Mouse (Mus musculus) heart, adult 11 months (tissue): Measurements from ENCODE around the gene Trim8.

Experiments
- DNase-seq: peaks from one replicate; pipeline ENCODE4 v3.0.0; 2022

Gene Trim8

DNA sequence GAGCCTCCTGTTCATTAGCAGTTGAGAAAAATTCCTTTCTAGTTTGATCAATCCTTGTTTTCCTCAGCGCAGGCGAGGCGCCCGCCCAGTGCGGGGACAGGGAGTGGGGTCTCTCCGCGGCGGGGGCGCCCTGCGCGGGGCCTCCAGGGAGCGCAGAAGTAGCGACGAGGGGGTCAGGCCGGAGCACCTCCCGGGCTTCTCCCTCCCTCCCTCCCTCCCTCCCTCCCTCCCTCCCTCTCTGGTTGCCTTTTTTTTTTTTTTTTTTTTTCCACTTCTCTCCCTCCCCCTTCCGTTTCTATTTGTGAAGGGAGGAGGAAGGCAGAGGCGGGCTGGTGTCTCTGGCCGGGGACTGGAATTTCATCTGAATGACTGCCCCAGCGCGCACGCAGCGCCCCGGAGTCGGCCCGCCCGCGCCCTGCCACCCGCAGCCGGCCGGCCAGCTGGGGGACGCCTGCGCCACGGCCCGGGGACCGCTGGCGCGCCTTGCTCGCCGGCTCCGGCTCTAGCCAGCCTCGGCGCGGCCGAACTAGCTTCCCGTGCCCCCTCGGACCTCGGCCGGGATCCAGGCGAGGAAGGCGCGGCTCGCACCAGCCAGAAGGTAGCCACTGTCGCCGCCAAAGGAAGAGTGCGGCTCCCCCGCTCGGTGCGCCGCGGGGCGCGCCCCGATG lies at the start of gene Trim8:
Trim8 (plus strand) TSS at position 302 of the 668 bp plus-strand sequence.
- peak; percentile 99 for DNase-seq

DNA sequence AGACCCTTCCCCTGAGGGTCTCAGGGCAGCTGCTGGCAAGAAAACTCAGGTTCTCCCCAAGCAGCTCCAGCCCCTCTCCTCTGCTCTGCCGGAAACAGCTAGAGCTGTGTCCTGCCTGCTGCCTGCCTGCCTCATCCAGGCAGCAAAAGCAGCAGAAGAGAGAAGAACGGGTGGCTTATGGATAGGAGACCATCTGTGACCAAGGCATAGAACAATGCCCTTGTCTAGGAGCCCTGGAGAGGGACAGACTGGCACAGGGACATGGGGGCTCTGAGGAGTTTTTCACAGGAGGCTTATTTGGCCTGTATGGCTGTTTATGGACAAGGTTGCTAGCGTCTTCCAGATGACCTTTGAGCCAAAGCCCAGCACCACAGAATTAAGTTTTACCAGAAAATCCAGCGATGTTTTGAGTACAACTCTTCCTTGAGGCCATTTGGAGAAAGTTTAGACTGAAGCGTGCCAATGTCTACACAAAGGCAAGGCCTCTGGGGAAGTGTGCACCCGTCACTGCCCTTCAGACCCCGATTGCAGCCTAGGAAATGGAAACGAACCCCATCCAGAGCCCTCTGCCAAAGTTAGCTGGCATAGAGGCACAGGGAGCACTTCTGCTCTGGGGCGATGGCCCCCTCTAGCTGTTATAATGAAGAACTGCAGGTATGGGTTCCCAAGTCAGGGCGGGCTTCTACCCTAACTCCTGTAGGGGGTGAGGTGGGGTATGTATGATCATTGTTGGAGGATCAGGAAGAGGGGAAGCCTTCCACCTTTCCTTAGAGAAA lies 49.3 kb upstream of the Trim8 start:
- DNase-seq = peak; percentile 97

DNA sequence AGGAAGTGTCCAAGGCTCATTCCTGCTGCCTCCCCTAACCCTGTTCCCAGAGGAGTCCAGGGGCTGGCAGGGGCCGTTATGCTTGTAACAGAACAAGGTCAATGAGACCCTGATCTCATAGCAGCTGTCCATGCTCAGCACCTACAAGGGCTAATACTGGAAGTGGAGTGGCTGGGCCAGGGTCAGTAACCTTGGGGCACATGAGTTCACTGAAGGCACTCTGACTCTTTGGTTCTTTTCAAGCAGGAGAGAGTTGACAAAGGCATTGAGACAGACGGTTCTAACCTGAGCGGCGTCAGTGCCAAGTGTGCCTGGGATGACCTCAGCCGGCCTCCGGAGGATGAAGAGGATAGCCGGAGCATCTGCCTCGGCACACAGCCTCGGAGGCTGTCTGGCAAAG lies 48.6 kb upstream of the Trim8 start:
- DNase-seq = no peak

DNA sequence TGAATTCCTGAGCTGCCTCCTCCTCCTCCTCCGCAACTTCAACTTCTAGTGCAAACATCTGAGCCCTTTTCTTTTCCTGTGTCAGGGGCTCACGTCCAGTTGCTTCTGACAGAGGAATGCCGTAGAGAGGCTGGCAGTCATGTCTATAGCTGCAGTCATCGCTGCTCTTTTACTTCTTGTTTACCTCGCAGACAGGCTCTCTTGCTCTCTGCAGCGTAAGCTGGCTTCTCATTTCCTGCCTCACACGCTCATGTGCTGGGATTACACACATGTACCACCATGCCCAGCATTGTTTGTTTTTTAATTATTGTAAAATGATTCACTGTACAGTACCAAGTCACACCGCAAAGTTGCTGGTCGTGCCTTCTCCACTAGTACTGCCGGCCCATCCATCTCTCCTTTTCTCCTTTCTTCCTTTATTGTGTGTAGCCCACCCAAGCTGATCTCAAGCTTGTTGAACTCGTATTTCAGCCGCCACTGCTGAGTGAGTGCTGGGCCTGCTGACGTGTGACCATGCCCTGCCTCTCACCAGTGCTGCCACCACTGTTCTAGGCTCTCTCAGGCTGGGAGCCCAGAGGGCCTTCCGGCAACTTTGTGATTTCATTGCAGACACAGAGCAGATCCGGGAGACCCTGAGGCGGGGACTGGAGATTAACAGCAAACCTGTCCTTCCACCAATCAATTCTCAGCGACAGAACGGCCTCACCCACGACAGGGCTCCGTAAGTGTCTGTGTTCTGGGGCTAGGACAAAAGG lies 47.2 kb upstream of the Trim8 start:
- DNase-seq = no peak

DNA sequence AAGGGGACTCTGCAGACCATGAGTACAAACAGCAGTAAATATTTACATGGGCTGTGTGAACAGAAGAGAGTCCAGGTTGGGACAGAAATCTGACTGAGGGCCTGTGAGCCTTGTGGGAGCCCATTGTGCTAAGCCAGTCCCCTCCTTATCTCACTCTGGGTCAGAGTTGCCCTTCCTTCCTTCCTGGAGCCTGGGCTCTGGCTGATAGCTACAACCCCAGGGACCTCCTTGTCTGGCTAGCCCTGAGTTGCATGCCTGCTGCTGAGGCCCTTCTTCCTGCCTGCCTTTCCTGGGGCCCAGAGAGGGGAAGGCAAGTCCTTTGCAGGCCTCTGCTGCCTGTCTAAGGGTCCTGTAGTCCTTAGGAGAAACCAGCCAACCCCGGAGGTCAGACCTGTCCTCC lies 46.5 kb upstream of the Trim8 start:
- DNase-seq = peak; percentile 98

DNA sequence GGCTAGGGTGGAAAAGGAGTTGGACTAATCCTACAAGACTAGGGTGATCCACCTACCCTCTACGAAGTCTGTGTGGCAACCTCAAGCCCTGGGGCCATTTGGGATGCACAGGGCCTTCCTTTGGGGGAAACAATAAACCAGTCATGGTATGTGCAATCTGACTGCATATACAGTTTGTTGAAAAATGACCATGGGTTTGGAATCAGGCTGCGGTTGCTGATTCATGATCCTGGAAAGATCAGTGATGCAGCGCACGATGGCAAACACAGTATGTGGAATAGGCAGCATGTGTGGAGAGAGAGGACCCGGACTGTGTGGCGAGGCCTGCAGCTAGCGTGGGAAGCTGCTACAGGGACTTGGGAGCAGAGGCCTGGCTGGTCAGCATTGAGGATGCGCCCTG lies 45.9 kb upstream of the Trim8 start:
- DNase-seq = no peak

DNA sequence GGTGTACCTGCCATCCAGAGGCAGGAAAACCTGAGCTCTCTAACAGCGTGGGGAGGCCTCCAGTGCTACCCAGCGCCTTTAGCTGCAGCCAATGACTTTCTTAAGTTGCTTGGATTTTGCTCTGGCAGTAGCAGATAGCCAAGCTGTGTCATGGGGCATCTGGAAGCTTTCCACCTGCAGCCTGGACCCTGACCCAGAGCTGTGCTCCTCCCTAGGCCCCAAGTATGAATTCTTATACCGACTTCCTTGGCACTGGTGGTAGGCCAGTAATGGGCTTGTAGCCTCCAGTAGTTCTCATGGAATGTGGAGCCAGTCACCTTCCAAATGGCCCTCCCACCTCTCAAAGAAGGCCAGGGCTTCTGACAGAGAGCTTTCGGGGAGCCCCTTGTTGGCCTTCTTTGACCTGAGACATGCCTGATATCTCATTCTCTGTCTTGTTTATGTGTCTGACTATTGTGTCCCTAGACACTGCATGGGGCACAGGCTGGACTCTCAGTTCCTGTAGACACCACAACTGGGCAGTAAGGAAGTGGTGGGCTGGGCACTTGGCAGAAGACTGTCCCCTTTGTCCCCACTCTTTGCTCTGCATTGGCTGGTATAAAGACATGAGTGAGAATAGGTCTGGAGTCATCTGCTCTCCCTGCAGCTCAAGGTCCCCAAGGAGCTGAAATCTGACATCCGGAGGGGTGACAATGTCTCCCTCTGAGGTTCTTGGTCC lies 45.3 kb upstream of the Trim8 start:
- DNase-seq = no peak

DNA sequence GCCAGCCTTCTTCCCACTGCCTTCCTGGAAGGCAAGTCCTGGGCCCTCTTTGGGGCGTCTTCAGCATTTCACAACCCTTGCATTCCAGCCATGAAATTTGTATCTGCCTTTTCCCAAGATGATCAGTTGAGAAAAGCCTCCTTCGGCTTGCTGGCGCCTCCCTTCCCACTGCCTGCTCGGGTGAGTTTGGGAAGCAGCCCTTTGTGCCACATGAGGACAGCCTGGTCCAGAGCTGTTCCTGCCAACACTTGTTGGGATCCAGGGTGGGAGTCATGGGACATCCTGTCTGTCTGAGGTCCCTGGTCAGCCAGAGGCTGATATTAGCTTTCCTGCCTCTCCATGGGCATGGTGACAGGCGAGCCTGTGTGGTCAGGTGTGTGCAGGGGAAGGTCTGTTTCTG lies 43.7 kb upstream of the Trim8 start:
- DNase-seq = peak; percentile 98

DNA sequence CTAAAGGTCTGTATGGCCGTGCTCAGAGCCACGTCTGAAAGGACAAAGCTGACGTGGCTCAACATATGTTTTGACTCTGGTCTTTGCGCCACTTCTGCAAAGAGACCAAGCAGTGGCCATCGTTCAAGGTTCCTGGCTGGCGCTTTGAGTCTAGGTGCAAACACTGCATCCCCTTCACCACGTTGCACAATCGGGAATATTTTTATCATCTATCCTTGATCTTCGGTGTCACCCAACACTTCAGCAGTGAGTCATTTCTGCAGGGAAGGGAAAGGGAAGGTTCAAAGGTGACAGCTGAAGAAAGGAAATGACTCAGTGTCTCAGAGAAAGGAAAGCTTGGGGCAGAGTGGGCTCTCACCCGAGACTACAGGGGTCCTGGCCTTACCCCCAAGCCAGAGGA lies 42.2 kb upstream of the Trim8 start:
- DNase-seq = no peak

DNA sequence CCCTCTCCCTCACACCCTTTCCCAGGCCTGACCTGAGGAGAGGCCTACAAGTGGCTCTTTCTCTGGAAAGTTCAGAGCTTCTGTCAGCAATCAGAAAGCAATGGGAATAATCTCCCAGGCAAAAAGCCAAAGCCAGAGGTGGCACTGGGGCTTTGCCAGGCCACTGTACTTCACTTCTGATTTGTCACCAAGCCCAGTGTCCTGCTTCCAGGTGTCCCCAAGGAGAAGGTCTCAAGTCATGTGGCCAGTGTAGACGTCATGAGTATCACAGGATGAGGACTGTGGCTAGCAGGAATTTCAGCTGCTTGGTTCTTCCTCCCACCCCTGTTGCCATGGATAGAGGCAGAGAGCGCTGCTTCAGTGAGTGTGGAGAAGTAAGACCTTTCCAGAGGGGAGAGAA lies 41.6 kb upstream of the Trim8 start:
- peak; percentile 98 for DNase-seq

DNA sequence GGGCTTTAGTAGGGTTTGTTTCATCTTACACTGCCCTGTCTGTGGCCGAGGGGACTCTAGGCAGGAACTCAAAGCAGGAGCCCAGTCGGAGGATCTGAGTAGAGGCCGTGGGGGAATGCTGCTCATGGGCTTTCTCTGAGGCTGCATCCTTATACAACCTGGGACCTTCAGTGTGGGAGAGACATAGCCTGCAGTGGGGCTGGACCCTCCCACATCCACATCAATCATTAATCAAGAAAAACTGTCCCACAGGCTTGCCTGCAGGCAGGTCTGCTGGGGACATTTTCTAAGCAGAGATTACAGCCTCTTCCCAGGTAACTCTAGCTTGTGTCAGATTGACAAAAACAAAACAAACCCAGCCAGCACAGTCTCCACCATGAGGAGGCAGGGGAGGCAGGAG lies 38.9 kb upstream of the Trim8 start:
- DNase-seq = no peak

DNA sequence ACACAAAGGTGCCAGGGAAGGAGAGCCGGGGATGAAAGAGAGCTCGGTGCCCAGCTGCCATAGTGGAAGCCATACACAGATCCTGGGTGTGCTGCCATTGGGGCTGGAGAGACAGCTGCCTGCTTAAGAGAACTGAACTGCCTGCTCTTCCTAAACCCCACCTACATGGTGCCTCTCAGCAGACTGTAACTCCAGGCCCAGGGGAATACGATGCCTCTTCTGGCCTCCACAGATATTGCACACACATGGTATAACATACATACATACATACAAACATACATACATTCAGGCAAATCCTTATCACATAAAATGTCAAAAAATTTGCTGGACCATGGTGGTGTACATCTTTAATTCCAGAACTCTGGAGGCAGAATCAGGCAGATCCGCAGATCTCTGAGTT lies 38.1 kb upstream of the Trim8 start:
- no peak for DNase-seq

DNA sequence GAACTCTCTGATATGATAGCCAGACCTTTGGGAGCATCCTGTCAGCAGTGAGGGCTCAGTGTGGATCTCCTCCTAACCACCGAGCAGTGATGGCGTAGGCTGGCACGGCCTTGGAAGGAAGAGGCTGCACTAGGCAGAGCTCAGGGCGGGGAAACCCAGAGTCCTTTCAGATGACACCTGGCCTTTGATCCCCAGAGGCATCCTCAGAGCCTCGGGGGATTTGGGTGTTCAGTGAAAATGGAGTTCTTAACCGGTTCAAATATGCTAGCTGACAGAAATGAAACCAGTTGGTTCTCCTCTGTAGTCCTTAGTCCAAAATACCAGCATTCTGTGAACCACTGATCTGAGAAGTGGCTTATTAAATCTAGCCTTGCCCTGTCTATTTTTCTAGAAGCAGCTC lies 35.3 kb upstream of the Trim8 start:
- DNase-seq = no peak

DNA sequence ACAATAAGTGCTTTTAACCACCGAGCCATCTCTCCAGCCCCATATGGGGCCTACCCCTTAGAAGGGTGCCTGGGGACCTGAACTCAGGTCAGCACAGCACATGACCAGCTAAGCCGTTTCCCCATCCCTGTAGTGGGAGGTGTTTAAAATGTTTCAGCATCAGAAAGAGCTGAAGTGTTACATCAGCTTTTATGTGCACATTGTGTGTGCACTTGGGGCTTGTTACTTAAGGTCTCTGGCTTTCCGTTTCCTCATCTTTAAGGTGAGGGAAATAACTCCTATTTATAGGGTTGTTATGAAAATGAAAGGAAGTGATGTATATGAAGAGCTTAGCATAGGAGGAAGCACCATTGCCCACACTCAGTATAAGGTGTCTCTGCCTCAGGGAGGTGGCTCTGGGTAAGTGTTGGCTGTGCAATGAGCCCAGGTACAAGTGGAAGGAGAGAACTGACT lies 34.4 kb upstream of the Trim8 start:
- DNase-seq = no peak

DNA sequence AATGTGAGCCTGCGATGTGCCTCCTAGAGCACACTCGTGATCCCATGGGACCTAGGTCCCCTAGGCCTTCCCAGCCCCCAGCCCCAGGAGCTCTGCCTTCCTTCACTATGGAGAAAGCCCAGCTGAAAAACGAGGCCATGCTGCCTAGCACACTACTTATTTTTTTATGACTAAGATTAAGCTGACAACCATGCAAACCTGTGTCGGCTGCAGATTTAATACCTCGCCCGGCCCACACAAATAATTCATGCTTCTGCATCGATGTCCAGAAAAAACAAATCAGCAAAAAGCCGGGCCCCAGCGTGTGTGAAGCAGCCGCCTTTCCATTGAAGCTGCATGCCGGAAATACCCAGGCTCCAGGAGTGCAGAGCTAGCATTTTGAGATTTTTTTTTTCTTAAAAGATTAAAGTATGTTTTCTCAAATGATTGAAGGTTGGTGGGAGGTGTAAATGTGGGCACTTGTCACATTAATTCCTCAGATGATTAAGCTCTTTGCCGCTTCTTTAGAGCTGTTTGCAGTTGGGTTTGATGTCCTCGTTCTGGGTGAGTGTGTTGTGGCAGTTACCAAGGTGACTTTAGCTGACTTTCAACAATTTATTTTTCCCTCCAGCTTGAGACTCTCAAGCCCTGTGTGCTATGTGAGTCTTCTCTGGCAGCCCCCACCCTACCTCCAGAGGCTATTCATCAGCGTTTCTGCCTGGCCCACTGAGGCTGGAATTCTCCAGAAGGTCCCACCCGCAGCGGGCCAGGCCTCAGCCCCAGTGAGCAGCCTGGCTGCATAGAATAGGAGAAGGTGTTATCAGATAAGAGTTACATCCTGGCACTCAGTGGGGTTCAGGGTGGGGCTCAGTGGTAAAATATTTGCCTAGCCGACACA lies 30.9 kb upstream of the Trim8 start:
- DNase-seq = no peak

DNA sequence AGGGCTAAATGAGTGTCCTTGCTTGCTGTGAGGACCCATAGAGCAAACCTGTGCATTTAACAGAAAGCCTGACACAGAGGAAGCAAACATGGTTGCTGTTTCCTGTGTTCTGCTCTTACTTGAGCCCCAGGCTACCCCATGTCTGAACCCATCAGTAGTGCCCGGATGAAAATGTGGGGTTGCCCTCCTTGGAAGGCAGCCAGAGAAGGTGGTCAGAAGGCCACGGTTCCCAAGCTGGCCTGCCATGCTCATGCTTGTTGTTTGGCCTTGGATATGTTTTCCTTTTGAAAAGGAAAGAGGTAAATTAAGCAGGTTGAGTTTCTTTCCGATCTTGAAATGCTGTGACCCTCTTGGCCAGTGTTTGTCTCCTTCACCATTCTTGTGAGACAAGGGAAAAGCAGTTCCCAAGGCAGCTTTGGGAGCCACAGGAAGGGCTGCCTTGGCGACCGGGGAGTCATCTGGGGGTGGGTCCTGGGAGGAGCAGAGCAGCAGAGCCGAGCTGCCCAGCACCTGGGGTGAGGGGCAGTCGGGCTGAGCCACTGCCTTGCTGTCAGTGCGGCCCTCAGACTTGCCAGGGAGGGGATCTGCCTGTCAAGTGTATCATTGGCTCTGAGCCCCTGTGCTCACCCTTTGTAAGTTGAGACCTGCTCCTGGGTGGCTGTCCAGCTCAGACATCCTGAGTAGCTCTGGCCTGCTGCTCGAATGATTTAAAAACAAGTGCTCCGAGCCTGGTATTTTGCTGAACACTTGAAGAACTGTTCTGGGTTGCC lies 30.0 kb upstream of the Trim8 start:
- DNase-seq = peak; percentile 94

DNA sequence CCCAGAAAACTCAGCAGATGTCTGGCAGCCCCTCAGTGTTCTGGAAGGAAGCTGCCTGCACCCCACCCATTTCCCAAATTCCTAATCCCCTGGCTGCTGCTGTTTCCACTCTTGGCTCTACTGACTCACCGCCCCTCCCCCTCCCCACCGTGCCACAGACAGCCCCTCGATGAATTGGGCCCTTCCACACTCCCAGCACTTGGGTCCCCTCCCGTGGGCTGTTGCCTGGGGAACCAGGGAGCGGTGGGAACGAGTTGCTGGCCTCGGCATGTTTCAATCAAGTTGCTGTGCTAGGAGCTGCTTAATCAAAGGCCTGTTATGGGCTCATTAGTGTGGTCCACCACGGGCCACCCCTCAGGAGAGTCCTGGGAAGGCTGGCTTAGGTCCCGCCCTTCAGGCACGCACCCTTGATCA lies 24.1 kb upstream of the Trim8 start:
- DNase-seq = peak; percentile 98

DNA sequence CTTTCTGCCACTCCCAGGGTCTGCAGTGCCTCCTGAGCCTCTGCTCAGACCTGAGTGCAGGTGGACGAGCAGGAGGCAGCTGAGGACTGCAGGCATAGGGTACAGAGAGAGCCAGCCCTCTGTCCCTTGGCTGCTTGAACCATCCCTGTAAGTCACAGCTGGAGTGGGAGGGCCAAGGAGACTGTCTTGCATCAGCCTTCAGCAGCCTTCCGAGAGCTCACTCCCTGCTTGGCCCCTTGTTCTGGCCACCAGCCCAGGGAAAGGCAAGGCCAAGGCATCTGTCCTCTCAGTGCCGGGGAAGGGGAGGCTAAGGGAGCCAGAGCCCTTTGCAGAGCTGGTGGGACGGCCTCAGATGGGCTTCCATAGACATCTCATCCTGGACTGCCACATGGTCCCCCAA lies 23.3 kb upstream of the Trim8 start:
- peak; percentile 98 for DNase-seq

DNA sequence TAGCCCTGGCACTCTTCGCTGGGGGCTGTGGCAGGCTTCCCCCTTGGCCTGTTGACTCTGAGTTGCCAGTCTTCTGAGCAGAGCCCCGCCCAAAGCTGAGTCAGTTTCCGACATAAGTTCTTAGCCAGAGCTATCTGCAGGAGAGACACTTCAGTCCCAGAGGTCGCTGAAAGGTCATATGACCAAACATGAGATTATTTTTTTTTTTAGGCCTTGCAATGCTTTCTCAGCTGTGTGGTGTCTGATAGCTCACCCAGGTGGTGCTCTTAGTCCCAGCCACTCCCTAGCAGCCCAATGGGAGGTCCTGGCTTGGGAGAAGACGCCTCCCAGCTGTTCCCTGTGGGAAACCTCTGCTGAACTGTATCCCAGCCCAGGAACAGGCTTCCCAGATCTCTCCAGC lies 22.7 kb upstream of the Trim8 start:
- peak; percentile 99 for DNase-seq

DNA sequence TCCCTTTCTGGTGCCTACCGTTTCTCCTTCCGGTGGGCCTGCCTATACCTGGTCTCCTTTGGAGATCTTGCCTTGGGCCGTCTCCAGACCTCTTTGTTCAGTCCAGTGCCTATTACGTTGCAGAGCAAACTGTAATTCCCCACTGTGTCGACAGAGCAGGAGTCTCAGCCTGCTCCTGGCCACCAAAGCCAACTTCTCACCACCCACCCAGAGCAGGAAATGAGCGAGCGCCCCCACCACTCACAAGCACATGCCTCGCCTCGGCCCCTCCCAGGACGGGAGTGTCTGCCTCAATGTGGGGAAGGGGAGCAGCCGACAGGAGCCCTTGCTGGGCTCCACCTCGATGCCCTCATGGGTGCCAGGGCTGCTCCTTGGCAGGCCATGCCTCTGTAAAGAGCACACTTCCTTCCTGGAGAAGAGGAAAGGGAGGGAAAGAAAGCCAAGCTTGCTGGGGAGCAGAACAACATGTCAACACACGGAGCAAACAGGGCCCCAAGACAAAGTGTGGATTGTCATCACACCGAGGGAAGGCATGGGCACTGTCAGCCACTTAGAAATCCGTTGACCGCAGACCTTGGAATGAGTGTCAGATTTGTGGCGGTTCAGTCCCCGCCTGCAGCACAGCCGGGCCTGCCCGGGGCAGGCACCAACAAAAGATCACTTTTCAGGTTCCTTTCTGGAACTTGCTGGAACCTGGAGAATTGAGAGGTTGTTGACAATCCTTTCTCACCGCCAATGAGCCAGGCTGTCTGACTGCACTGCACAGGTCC lies 22.0 kb upstream of the Trim8 start:
- peak; percentile 95 for DNase-seq
